Mouse (Mus musculus) C2C12 (cell line): Measurements from ENCODE around the gene Vash2. TPM values are rescaled to one million over a fixed set of nuclear protein-coding genes. Genes with fewer than 3 reads are reported as not detected.
"Not testable (repeated sequence)": the region's sequence is repeated elsewhere in the genome, so short reads cannot be mapped to it uniquely, and the experiment has no call there.

Experiments
- H3K27me3 ChIP-seq: one replicate; pipeline ENCODE4 v1.6.1; 2011; ENCODE audit not compliant: control insufficient read depth, insufficient read depth, insufficient read length
- H3K36me3 ChIP-seq: one replicate; pipeline ENCODE4 v1.6.1; 2011; ENCODE audit not compliant: control insufficient read depth, insufficient read depth
- H3K4me3 ChIP-seq: one replicate; pipeline ENCODE4 v1.5.1; 2011; ENCODE audit warnings: mild to moderate bottlenecking, control low read depth; ENCODE audit not compliant: poor library complexity, insufficient read depth, severe bottlenecking
- H3K79me2 ChIP-seq: one replicate; pipeline ENCODE4 v1.6.1; 2011; ENCODE audit not compliant: control insufficient read depth, insufficient read depth
- H3K79me3 ChIP-seq: one replicate; pipeline ENCODE4 v1.6.1; 2011; ENCODE audit warnings: low read depth, control low read depth
- H3ac ChIP-seq: one replicate; pipeline ENCODE3; 2011; ENCODE audit warnings: low read depth; ENCODE audit not compliant: control insufficient read depth, insufficient read length
- CEBPB ChIP-seq: IDR thresholded peaks from one replicate; pipeline ENCODE4 v1.6.1; 2011; ENCODE audit warnings: low read depth, mild to moderate bottlenecking, control low read depth, moderate library complexity
- CTCF ChIP-seq: IDR thresholded peaks from one replicate; pipeline ENCODE4 v1.5.1; 2011; ENCODE audit not compliant: control insufficient read depth, insufficient read depth, insufficient read length
- FOSL1 ChIP-seq: IDR thresholded peaks from one replicate; pipeline ENCODE4 v1.8.0; 2011; ENCODE audit warnings: mild to moderate bottlenecking, low read length; ENCODE audit not compliant: poor library complexity, insufficient read depth, severe bottlenecking
- MAX ChIP-seq: IDR thresholded peaks from one replicate; pipeline ENCODE4 v1.6.1; 2011; ENCODE audit warnings: mild to moderate bottlenecking, control low read depth
- MYOD1 ChIP-seq: IDR thresholded peaks from one replicate; pipeline ENCODE4 v1.6.1; 2011; ENCODE audit warnings: low read depth; ENCODE audit not compliant: control insufficient read depth, insufficient read length
- MYOG ChIP-seq: IDR thresholded peaks from one replicate; pipeline ENCODE4 v1.6.1; 2011; ENCODE audit not compliant: control insufficient read depth, insufficient read length; ENCODE audit errors: extremely low read depth
- USF1 ChIP-seq: IDR thresholded peaks from one replicate; pipeline ENCODE4 v1.6.1; 2011; ENCODE audit warnings: low read depth, mild to moderate bottlenecking, control low read depth, moderate library complexity
- polyA plus RNA-seq: library from polyadenylated mRNA; unstranded; fragments of >200 nt; fragmentation: generic; extraction: Trizol; gene quantifications from one replicate; pipeline ENCODE4 v1.2.1, GENCODE M21; 2012; ENCODE audit warnings: missing spikeins

Vash2 gene
- polyA plus RNA-seq, 1 experiment, result 15.6 TPM

DNA sequence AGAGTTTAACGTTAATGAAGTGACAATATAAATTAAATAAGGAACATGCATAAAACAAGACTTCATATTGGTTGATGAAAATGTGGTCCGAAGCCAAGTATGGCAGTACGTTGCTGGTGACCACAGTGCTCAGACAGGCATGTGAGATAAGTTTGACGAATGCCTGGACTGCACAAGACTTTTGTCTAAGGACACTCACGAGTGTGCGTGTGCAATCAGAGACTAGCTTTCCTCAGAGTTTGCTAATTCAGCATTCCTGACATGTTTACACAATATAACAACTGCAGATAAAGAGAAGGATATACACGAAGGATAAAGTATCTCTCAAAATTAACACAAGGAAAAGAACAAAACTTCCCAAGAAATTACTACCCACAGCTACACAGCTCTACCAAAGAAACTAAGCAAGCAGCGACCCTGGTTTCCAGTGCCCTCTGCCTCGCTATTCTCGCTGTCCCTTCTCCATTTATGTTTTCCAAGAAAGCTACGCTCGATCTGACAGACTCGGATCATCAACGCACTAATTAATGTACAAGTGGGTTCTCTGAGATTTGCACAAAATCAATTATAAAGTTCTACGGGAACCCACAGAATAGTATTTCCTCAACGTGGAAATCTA lies 51.2 kb downstream of the Vash2 start:
- H3K36me3 ChIP-seq, result no peaks in the 10 kb centered on the region
- peak overlapping the region; percentile 100 for H3ac ChIP-seq
- TF ChIP-seq MAX (no peak), CEBPB (no peak), FOSL1 (no peak), USF1 (no peak), MYOG (no peak), CTCF (no peak)
- peaks cover 8% of the 10 kb centered on the region for H3K79me3 ChIP-seq
- H3K79me2 ChIP-seq, result peaks cover 15% of the 10 kb centered on the region
- H3K4me3 ChIP-seq, result peak overlapping the region; percentile 68
- H3K27me3 ChIP-seq, result no peaks in the 10 kb centered on the region

DNA sequence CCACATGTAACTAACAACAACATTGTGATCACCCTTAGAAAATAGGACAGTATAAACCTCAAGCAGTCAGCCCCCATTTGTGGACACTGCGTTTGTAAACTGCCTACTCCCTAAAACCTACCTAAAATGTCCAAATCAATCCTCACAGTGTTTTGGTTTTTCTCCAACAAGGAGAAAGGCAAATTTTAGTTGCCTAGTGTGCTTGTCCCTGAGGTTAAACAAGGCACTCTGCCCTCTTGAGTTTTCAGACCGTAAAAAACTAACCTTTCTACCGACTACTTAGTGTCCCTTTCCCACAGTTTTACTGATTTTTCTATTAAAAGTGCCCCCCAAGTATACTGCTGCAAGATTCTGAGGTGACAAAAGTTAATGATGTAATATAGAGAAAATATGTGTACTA lies 51.8 kb downstream of the Vash2 start:
- no peak overlapping the region for H3K4me3 ChIP-seq

DNA sequence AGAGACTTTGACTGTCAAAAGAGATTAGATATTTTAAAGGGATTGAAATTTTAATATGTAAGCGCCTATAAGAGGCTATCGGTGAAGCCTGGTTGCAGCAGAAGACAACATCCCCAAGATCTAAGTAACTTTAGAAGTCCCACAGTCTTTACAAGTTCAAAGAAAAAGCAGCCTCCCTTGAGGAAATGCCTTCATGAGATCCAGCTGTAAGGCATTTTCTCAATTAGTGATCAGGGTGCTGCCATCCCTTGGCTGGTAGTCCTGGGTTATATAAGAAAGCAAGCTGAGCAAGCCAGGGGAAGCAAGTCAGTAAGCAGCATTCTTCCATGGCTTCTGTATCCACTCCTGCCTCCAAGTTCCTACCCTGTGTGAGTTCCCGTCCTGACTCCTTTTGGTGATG lies 54.3 kb downstream of the Vash2 start, which contains the start of gene Angel2:
TSS of gene Angel2 (plus strand) at position 301 of the 400 bp plus-strand sequence.
- H3K79me3 ChIP-seq, H3K36me3 ChIP-seq, H3K4me3 ChIP-seq, H3K27me3 ChIP-seq, H3ac ChIP-seq, H3K79me2 ChIP-seq: not testable (repeated sequence)

More for the DNA sequence above, 51.8 kb downstream of the Vash2 start:
- no peaks in the 10 kb centered on the region for H3K36me3 ChIP-seq
- no peaks in the 10 kb centered on the region for H3K27me3 ChIP-seq
- no peak overlapping the region for H3ac ChIP-seq
- peaks cover 15% of the 10 kb centered on the region for H3K79me2 ChIP-seq
- peaks cover 7% of the 10 kb centered on the region for H3K79me3 ChIP-seq
- TF ChIP-seq MAX (no peak), USF1 (no peak), CEBPB (no peak)

DNA sequence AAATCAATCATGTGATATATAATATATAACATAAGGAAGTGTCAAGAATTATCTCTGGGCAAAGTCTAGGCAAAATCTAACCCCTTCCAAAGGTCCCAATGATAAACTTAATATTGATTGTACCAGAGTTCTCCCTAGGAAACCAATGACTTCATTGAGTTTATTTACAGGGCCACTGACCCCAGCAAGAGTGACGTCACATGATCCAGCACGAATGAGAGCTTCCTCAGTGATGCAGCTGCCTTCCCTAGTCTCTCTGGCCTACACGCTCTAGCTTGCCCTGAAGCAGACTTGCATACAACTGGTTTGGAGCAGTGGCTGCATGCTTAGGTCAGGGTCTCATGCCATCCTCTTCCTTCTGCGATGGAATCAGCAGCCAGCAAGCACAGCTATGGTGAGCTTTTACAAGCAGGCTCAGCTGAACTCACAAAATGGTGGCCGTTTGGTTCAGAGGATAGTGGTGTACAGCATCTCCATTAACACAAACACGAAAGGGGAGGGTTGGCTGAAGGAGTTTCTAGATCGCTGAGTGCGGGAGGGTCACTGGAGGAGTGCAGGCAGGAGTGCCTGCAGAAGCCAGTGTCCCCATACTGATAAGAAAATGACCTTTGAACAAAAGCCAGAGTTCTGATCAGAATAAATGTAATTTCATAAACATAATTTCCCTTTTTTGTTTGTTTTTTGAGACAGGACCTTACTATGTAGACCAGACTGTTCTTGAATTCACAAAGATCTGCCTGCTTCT lies 59.2 kb downstream of the Vash2 start:
- Histone ChIP-seq H3K4me3 (no peak overlapping the region), H3ac (no peak overlapping the region), H3K79me3 (no peaks in the 10 kb centered on the region), H3K36me3 (no peaks in the 10 kb centered on the region), H3K79me2 (no peaks in the 10 kb centered on the region), H3K27me3 (no peaks in the 10 kb centered on the region)
- TF ChIP-seq USF1 (no peak), FOSL1 (no peak), CTCF (no peak), MYOD1 (no peak), MAX (no peak), MYOG (no peak), CEBPB (no peak)

DNA sequence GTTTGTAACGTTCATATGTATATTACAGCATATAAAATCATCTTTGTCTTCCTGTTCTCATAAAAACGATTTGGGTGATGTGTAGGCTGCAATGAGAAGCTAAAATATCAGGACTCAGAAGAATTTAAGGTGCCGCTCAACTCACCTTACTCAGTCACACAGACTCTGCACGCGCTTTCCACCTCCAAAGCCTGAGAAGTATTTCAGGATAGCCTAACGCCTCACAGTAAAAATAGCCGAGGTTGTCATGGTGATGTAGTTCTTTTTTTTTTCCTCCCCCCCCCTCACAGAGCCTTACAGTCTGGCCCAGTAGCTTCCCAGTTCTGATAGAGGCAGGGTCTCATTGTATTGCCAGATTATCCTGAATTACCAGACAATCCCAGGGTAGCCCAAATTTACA lies 60.2 kb downstream of the Vash2 start:
- no peak overlapping the region for H3K4me3 ChIP-seq
- H3ac ChIP-seq, result no peak overlapping the region
- no peaks in the 10 kb centered on the region for H3K27me3 ChIP-seq
- no peaks in the 10 kb centered on the region for H3K79me2 ChIP-seq
- H3K79me3 ChIP-seq, result no peaks in the 10 kb centered on the region
- no peak for TF ChIP-seq CEBPB
- TF ChIP-seq CTCF, result no peak
- no peak for TF ChIP-seq FOSL1
- TF ChIP-seq MYOD1, result no peak
- no peak for TF ChIP-seq MAX
- TF ChIP-seq MYOG, result no peak
- TF ChIP-seq USF1, result no peak
- H3K36me3 ChIP-seq, result no peaks in the 10 kb centered on the region

DNA sequence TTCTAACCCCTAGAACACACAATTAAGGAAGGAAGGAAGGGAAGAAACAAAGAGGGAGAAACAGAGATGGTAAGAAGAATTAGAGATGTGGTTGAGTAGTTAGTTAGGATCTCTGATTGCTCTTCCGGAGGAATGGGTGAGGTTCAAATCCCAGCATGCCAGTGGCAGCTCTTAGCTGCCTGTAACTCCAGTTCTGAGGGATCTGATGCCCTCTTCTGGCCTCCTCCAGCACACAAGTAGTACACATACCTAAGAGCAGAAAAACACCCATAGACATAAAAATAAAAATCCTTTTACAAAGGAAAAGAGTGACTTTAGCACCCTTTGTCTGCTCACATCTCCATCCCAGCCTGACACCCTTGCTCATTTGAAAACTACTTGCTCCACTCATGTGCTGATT lies 66.5 kb downstream of the Vash2 start:
- no peak overlapping the region for H3ac ChIP-seq
- no peak overlapping the region for H3K4me3 ChIP-seq
- H3K79me2 ChIP-seq, result peaks cover 38% of the 10 kb centered on the region
- no peak for TF ChIP-seq CEBPB
- TF ChIP-seq MYOD1, result no peak
- no peak for TF ChIP-seq MAX
- TF ChIP-seq USF1, result no peak
- no peak for TF ChIP-seq MYOG
- no peak for TF ChIP-seq FOSL1
- TF ChIP-seq CTCF, result no peak
- no peaks in the 10 kb centered on the region for H3K27me3 ChIP-seq
- no peaks in the 10 kb centered on the region for H3K36me3 ChIP-seq
- peaks cover 16% of the 10 kb centered on the region for H3K79me3 ChIP-seq
